Mouse (Mus musculus): ENCODE results near the gene Platr17. TPM values are rescaled to one million over a fixed set of nuclear protein-coding genes. Genes with fewer than 3 reads are reported as not detected.
"Not testable (repeated sequence)": the region's sequence is repeated elsewhere in the genome, so short reads cannot be mapped to it uniquely, and the experiment has no call there.

Platr17 gene
- polyA plus RNA-seq, 1 experiment from 2014 or later: 0.41 TPM

GRCm38 (mm10) chr17:33902079-33902478, 2.9 kb upstream of the Platr17 start:
- ATAC-seq (no peak), DNase-seq (no peak)
- Histone ChIP-seq H3K27me3 (ENCODE audit: insufficient read depth, low read length) (no peaks in the 10 kb centered on the region), H3K4me2 (ENCODE audit: low read depth, low read length) (0 out of 2 replicates have a peak overlapping the region, but pooled peaks have one; percentile 9), H3K27ac (ENCODE audit: low read depth) (0 out of 2 replicates have a peak overlapping the region, but pooled peaks have one; percentile 34), H3K9me3 (ENCODE audit: low read length) (no peaks in the 10 kb centered on the region), H3K4me1 (ENCODE audit: insufficient read depth) (peaks cover 29% of the 10 kb centered on the region), H3K4me3 (ENCODE audit: low read depth, low read length) (no peak overlapping the region), H3K9ac (replicated peaks) (no peak overlapping the region), H3K36me3 (replicated peaks; ENCODE audit: insufficient read depth, low read length) (no peaks in the 10 kb centered on the region)
- WGBS (ENCODE audit: insufficient replicate concordance): 58% methylated on average over 4 of the region's 4 CpGs
- no peak for TF ChIP-seq CTCF (IDR thresholded peaks at IDR 0.05; ENCODE audit: low read depth)
- TF ChIP-seq EP300 (IDR thresholded peaks at IDR 0.05; ENCODE audit: low read depth): no peak

- H3K36me3 ChIP-seq (replicated peaks; ENCODE audit: insufficient read depth, low read length): no peaks in the 10 kb centered on the region
- no peak for DNase-seq
- H3K4me1 ChIP-seq (ENCODE audit: insufficient read depth): peaks cover 29% of the 10 kb centered on the region
- no peaks in the 10 kb centered on the region for H3K9me3 ChIP-seq (ENCODE audit: low read length)
- H3K4me3 ChIP-seq (ENCODE audit: low read depth, low read length): no peak overlapping the region
- H3K9ac ChIP-seq (replicated peaks): no peak overlapping the region
- peak overlapping the region; percentile 31; the same call in 1 of the 2 replicates for H3K27ac ChIP-seq (ENCODE audit: low read depth)
- no peaks in the 10 kb centered on the region for H3K27me3 ChIP-seq (ENCODE audit: insufficient read depth, low read length)
- 0 out of 2 replicates have a peak overlapping the region, but pooled peaks have one; percentile 9 for H3K4me2 ChIP-seq (ENCODE audit: low read depth, low read length)
- TF ChIP-seq CTCF (IDR thresholded peaks at IDR 0.05; ENCODE audit: low read depth) (no peak), EP300 (IDR thresholded peaks at IDR 0.05; ENCODE audit: low read depth) (no peak)
- peak; percentile 19; the same call in 1 of the 2 replicates for ATAC-seq
- WGBS (ENCODE audit: insufficient replicate concordance): 49% methylated on average over 7 of the region's 7 CpGs
These were observed 2.4 kb upstream of the Platr17 start for GRCm38 (mm10) chr17:33902491-33902890.

GRCm38 (mm10) chr17:33903911-33904651, 854 bp upstream of the Platr17 start:
- not testable (repeated sequence) for H3K36me3 ChIP-seq (replicated peaks; ENCODE audit: insufficient read depth, low read length); DNase-seq; ATAC-seq; H3K4me3 ChIP-seq (ENCODE audit: low read depth, low read length); H3K4me2 ChIP-seq (ENCODE audit: low read depth, low read length); H3K9me3 ChIP-seq (ENCODE audit: low read length); H3K27me3 ChIP-seq (ENCODE audit: insufficient read depth, low read length); H3K9ac ChIP-seq (replicated peaks)
- peaks cover 38% of the 10 kb centered on the region for H3K4me1 ChIP-seq (ENCODE audit: insufficient read depth)
- H3K27ac ChIP-seq (ENCODE audit: low read depth): peak overlapping the region; percentile 11; the same call in 1 of the 2 replicates
- 76% methylated on average over 6 of the region's 6 CpGs for WGBS (ENCODE audit: insufficient replicate concordance)

- DNase-seq (peak; percentile 53), ATAC-seq (peak; percentile 48)
- Histone ChIP-seq H3K27me3 (ENCODE audit: insufficient read depth, low read length) (no peaks in the 10 kb centered on the region), H3K27ac (ENCODE audit: low read depth) (peak overlapping the region; percentile 100), H3K9ac (replicated peaks) (peak overlapping the region; percentile 63), H3K4me1 (ENCODE audit: insufficient read depth) (peaks cover 26% of the 10 kb centered on the region), H3K4me3 (ENCODE audit: low read depth, low read length) (peak overlapping the region; percentile 88), H3K36me3 (replicated peaks; ENCODE audit: insufficient read depth, low read length) (peaks cover 23% of the 10 kb centered on the region), H3K4me2 (ENCODE audit: low read depth, low read length) (peak overlapping the region; percentile 97), H3K9me3 (ENCODE audit: low read length) (no peaks in the 10 kb centered on the region)
- TF ChIP-seq CTCF (IDR thresholded peaks at IDR 0.05; ENCODE audit: low read depth) (no peak), EP300 (IDR thresholded peaks at IDR 0.05; ENCODE audit: low read depth) (no peak)
- WGBS (ENCODE audit: insufficient replicate concordance): under 1% methylated on average over 42 of the region's 44 CpGs
These were observed 3.6 kb downstream of the Platr17 start for GRCm38 (mm10) chr17:33908331-33909076.

- DNase-seq: peak; percentile 99
- under 1% methylated on average over 68 of the region's 68 CpGs for WGBS (ENCODE audit: insufficient replicate concordance)
These were observed 4.3 kb downstream of the Platr17 start, which contains the start of gene Daxx for GRCm38 (mm10) chr17:33909077-33909868. Daxx (plus strand) TSS chr17:33909414.

More at GRCm38 (mm10) chr17:33909077-33909868, 4.3 kb downstream of the Platr17 start, which contains the start of gene Daxx:
- peak within 1 kb of the TSS; percentile 88 for H3K4me3 ChIP-seq (ENCODE audit: low read depth, low read length)
- H3K27me3 ChIP-seq (ENCODE audit: insufficient read depth, low read length): no peaks in the 10 kb centered on the region
- peak; percentile 95 for ATAC-seq
- H3K36me3 ChIP-seq (replicated peaks; ENCODE audit: insufficient read depth, low read length): peaks cover 30% of the 10 kb centered on the region
- H3K9ac ChIP-seq (replicated peaks): peak within 1 kb of the TSS; percentile 95
- H3K27ac ChIP-seq (ENCODE audit: low read depth): peak within 1 kb of the TSS; percentile 100
- peaks cover 24% of the 10 kb centered on the region for H3K4me1 ChIP-seq (ENCODE audit: insufficient read depth)
- no peaks in the 10 kb centered on the region for H3K9me3 ChIP-seq (ENCODE audit: low read length)
- H3K4me2 ChIP-seq (ENCODE audit: low read depth, low read length): peak within 1 kb of the TSS; percentile 97
- TF ChIP-seq EP300 (IDR thresholded peaks at IDR 0.05; ENCODE audit: low read depth) (peak; percentile 21; the same call in 1 of the 2 replicates), CTCF (IDR thresholded peaks at IDR 0.05; ENCODE audit: low read depth) (peak; percentile 2; the same call in 1 of the 2 replicates)
